Mouse (Mus musculus) liver, adult 2 months (tissue): ENCODE results near the gene Thsd7b. TPM values are rescaled to one million over a fixed set of nuclear protein-coding genes. Genes with fewer than 3 reads are reported as not detected.

Experiments used
- DNase-seq: peaks from one replicate; pipeline ENCODE4 v3.0.0-alpha.2; 2011; ENCODE audit warnings: low read depth, low spot score; ENCODE audit errors: extremely low read depth
- H3K27ac ChIP-seq: fragments of 200-500 bp; replicated peaks from 2 replicates; pipeline ENCODE4 v1.5.1; 2012; ENCODE audit warnings: low read depth, mild to moderate bottlenecking, control low read depth, inconsistent platforms, low read length; ENCODE audit not compliant: insufficient read depth
- H3K27me3 ChIP-seq: fragments of 200-500 bp; 2 replicates; pipeline ENCODE4 v1.6.1; 2012; ENCODE audit warnings: mild to moderate bottlenecking, moderate library complexity, low read length, inconsistent platforms; ENCODE audit not compliant: control insufficient read depth, insufficient read depth
- H3K36me3 ChIP-seq: fragments of 200-500 bp; 2 replicates; pipeline ENCODE4 v1.6.1; 2012; ENCODE audit warnings: low read length, inconsistent platforms; ENCODE audit not compliant: control insufficient read depth, insufficient read depth
- H3K4me1 ChIP-seq: fragments of 200-500 bp; 2 replicates; pipeline ENCODE4 v1.6.1; 2011; ENCODE audit warnings: low read length; ENCODE audit not compliant: control insufficient read depth, insufficient read depth
- H3K4me3 ChIP-seq: fragments of 200-500 bp; 2 replicates; pipeline ENCODE4 v1.5.1; 2011; ENCODE audit warnings: low read depth, mild to moderate bottlenecking, control low read depth, low read length, moderate library complexity; ENCODE audit not compliant: insufficient read depth
- H3K79me2 ChIP-seq: fragments of 200-500 bp; 2 replicates; pipeline ENCODE4 v1.6.1; 2012; ENCODE audit warnings: inconsistent platforms, mild to moderate bottlenecking, low read length, moderate library complexity; ENCODE audit not compliant: control insufficient read depth, insufficient read depth
- H3K9ac ChIP-seq: fragments of 200-500 bp; 2 replicates; pipeline ENCODE4 v1.6.1; 2012; ENCODE audit warnings: low read depth, mild to moderate bottlenecking, control low read depth, inconsistent platforms, low read length
- CTCF ChIP-seq: fragments of 200-500 bp; IDR thresholded peaks from 2 replicates; pipeline ENCODE4 v1.5.1; 2011; ENCODE audit warnings: low read depth, low read length, control low read depth
- POLR2A ChIP-seq: fragments of 200-500 bp; IDR thresholded peaks from 2 replicates; pipeline ENCODE4 v1.6.1; 2011; ENCODE audit warnings: low read length, control low read depth; ENCODE audit not compliant: insufficient read depth; ENCODE audit errors: extremely low read depth
- WGBS: fragments of 180-500 bp; shearing (Covaris S2); methylation state at CpG from one replicate; pipeline ENCODE4 v1.1.7; 2018; 5-methylcytosine and 5-hydroxymethylcytosine counted together
- polyA plus RNA-seq: library from polyadenylated mRNA; depleted of rRNA; stranded (reverse); fragments of >200 nt; gene quantifications from 2 replicates; pipeline ENCODE4 v1.2.3, GENCODE M21; 2012
- total RNA-seq: library from RNA; depleted of rRNA; stranded (reverse); fragments of >200 nt; gene quantifications from 2 replicates; pipeline ENCODE4 v1.2.3, GENCODE M21; 2014

Gene Thsd7b
- total and polyA plus RNA-seq, 2 experiments, result not detected

- DNase-seq, result no peak
- TF ChIP-seq POLR2A, result no peak
- no peak for TF ChIP-seq CTCF
- 75% methylated on average over 3 of the region's 3 CpGs for WGBS
Observed at GRCm38 (mm10) chr1:129543169-129543568, 270.1 kb downstream of the Thsd7b start.

GRCm38 (mm10) chr1:129558054-129558453, 285.0 kb downstream of the Thsd7b start:
- no peak overlapping the region for H3K27ac ChIP-seq
- H3K79me2 ChIP-seq, result no peaks in the 10 kb centered on the region
- no peak overlapping the region for H3K4me3 ChIP-seq
- no peak for TF ChIP-seq CTCF
- no peak for TF ChIP-seq POLR2A
- no peaks in the 10 kb centered on the region for H3K36me3 ChIP-seq
- no peaks in the 10 kb centered on the region for H3K4me1 ChIP-seq
- WGBS, result 91% methylated on average over 4 of the region's 4 CpGs
- no peak overlapping the region for H3K9ac ChIP-seq
- H3K27me3 ChIP-seq, result no peaks in the 10 kb centered on the region
- DNase-seq, result no peak

More at GRCm38 (mm10) chr1:129543169-129543568, 270.1 kb downstream of the Thsd7b start:
- H3K27ac ChIP-seq, result no peak overlapping the region
- no peaks in the 10 kb centered on the region for H3K79me2 ChIP-seq
- no peak overlapping the region for H3K4me3 ChIP-seq
- H3K36me3 ChIP-seq, result no peaks in the 10 kb centered on the region
- H3K27me3 ChIP-seq, result no peaks in the 10 kb centered on the region
- no peaks in the 10 kb centered on the region for H3K4me1 ChIP-seq
- H3K9ac ChIP-seq, result no peak overlapping the region

GRCm38 (mm10) chr1:129559137-129559536, 286.0 kb downstream of the Thsd7b start:
- H3K9ac ChIP-seq, result no peak overlapping the region
- H3K4me3 ChIP-seq, result no peak overlapping the region
- no peak for DNase-seq
- TF ChIP-seq CTCF (no peak), POLR2A (no peak)
- H3K4me1 ChIP-seq, result no peaks in the 10 kb centered on the region
- no peak overlapping the region for H3K27ac ChIP-seq
- no peaks in the 10 kb centered on the region for H3K36me3 ChIP-seq
- WGBS, result 82% methylated on average over 4 of the region's 4 CpGs
- no peaks in the 10 kb centered on the region for H3K27me3 ChIP-seq
- no peaks in the 10 kb centered on the region for H3K79me2 ChIP-seq

- no peaks in the 10 kb centered on the region for H3K4me1 ChIP-seq
Observed at GRCm38 (mm10) chr1:129559812-129560211, 286.7 kb downstream of the Thsd7b start.

GRCm38 (mm10) chr1:129562707-129563106, 289.6 kb downstream of the Thsd7b start:
- no peak for DNase-seq
- Histone ChIP-seq H3K79me2 (no peaks in the 10 kb centered on the region), H3K27me3 (no peaks in the 10 kb centered on the region), H3K4me1 (no peaks in the 10 kb centered on the region), H3K9ac (no peak overlapping the region), H3K4me3 (no peak overlapping the region), H3K36me3 (no peaks in the 10 kb centered on the region), H3K27ac (no peak overlapping the region)
- 40% methylated on average over 1 of the region's 1 CpGs for WGBS
- TF ChIP-seq CTCF, result no peak
- no peak for TF ChIP-seq POLR2A

More at GRCm38 (mm10) chr1:129559812-129560211, 286.7 kb downstream of the Thsd7b start:
- TF ChIP-seq POLR2A (no peak), CTCF (no peak)
- WGBS, result 58% methylated on average over 3 of the region's 3 CpGs
- H3K9ac ChIP-seq, result no peak overlapping the region
- H3K36me3 ChIP-seq, result no peaks in the 10 kb centered on the region
- no peak overlapping the region for H3K4me3 ChIP-seq
- H3K27me3 ChIP-seq, result no peaks in the 10 kb centered on the region
- no peak for DNase-seq
- H3K79me2 ChIP-seq, result no peaks in the 10 kb centered on the region
- H3K27ac ChIP-seq, result no peak overlapping the region

GRCm38 (mm10) chr1:129570522-129570921, 297.4 kb downstream of the Thsd7b start:
- H3K27ac ChIP-seq, result no peak overlapping the region
- H3K4me1 ChIP-seq, result no peaks in the 10 kb centered on the region
- H3K36me3 ChIP-seq, result no peaks in the 10 kb centered on the region
- WGBS, result 76% methylated on average over 3 of the region's 3 CpGs
- H3K79me2 ChIP-seq, result no peaks in the 10 kb centered on the region
- H3K27me3 ChIP-seq, result no peaks in the 10 kb centered on the region
- no peak overlapping the region for H3K4me3 ChIP-seq
- no peak overlapping the region for H3K9ac ChIP-seq
- TF ChIP-seq CTCF (no peak), POLR2A (no peak)
- DNase-seq, result no peak
